Mouse (Mus musculus) CH12.LX (cell line): ENCODE measurements around the gene Slc2a4. TPM values are rescaled to one million over a fixed set of nuclear protein-coding genes. Genes with fewer than 3 reads are reported as not detected.

Source experiments
- DNase-seq: peaks from one replicate; pipeline ENCODE4 v3.0.0-alpha.2; 2013; ENCODE audit errors: extremely low read depth
- H3K27ac ChIP-seq: 2 replicates; pipeline ENCODE4 v1.5.1; 2012; ENCODE audit warnings: low read depth, mild to moderate bottlenecking, control low read depth, moderate library complexity; ENCODE audit not compliant: insufficient read depth
- H3K27me3 ChIP-seq: replicated peaks from 2 replicates; pipeline ENCODE3; 2012; ENCODE audit warnings: inconsistent platforms
- H3K36me3 ChIP-seq, 2 experiments: replicated peaks in 1 of 2; 2 replicates each; pipeline versions ENCODE3 to v1.6.1; 2012; ENCODE audit warnings: inconsistent platforms in 1 of 2, low read length in 1 of 2, mild to moderate bottlenecking in 1 of 2, mixed read lengths in 1 of 2, moderate library complexity in 1 of 2; ENCODE audit not compliant: control insufficient read depth in 1 of 2, insufficient read depth in 1 of 2
- H3K4me1 ChIP-seq, 2 experiments: 2 replicates each; pipeline ENCODE4 v1.6.1; 2012; ENCODE audit warnings: inconsistent platforms in 1 of 2, moderate library complexity in 1 of 2; ENCODE audit not compliant: insufficient read depth in 2 of 2, control insufficient read depth in 1 of 2
- H3K4me2 ChIP-seq: 2 replicates; pipeline ENCODE4 v1.6.1; 2012; ENCODE audit warnings: low read depth, mild to moderate bottlenecking, control low read depth; ENCODE audit not compliant: poor library complexity, insufficient read depth, severe bottlenecking
- H3K4me3 ChIP-seq, 3 experiments: fragments of 150-350 bp in 1 of 3; sonication (generic) in 1 of 3; replicated peaks in 1 of 3; 2 replicates each; pipeline versions ENCODE3 to v1.5.1; 2011 to 2012; ENCODE audit warnings: low read depth in 2 of 3, low read length in 2 of 3, mild to moderate bottlenecking in 2 of 3, moderate library complexity in 2 of 3, control low read depth in 1 of 3, improper control_type of control experiment in 1 of 3, inconsistent platforms in 1 of 3, mixed read lengths in 1 of 3; ENCODE audit not compliant: poor library complexity in 1 of 3
- H3K79me2 ChIP-seq: replicated peaks from 2 replicates; pipeline ENCODE4 v1.6.1; 2012; ENCODE audit warnings: mild to moderate bottlenecking, moderate library complexity; ENCODE audit not compliant: control insufficient read depth, poor library complexity, insufficient read depth, severe bottlenecking; ENCODE audit errors: extremely low read depth
- H3K9ac ChIP-seq: 2 replicates; pipeline ENCODE4 v1.6.1; 2012; ENCODE audit warnings: low read depth, mild to moderate bottlenecking, control low read depth, moderate library complexity; ENCODE audit not compliant: insufficient read depth
- H3K9me3 ChIP-seq: replicated peaks from 2 replicates; pipeline ENCODE3; 2012; ENCODE audit warnings: low read length, inconsistent platforms, mixed read lengths
- BHLHE40 ChIP-seq: IDR thresholded peaks from 2 replicates; pipeline ENCODE4 v1.6.1; 2011; ENCODE audit warnings: mild to moderate bottlenecking, low read depth, low read length, improper control_type of control experiment
- ELF1 ChIP-seq: IDR thresholded peaks from 2 replicates; pipeline ENCODE4 v1.6.1; 2014; ENCODE audit warnings: low read depth, mild to moderate bottlenecking, inconsistent platforms, low read length, improper control_type of control experiment
- ETS1 ChIP-seq: conservative IDR thresholded peaks from 2 replicates; pipeline ENCODE4 v1.6.1; 2012; ENCODE audit warnings: low read depth, mild to moderate bottlenecking, inconsistent platforms, low read length, improper control_type of control experiment, moderate library complexity
- MAZ ChIP-seq: IDR thresholded peaks from 2 replicates; pipeline ENCODE4 v1.6.1; 2012; ENCODE audit warnings: low read depth, mild to moderate bottlenecking, inconsistent platforms, low read length, improper control_type of control experiment, moderate library complexity
- MEF2A ChIP-seq: IDR thresholded peaks from 2 replicates; pipeline ENCODE4 v1.6.1; 2014; ENCODE audit warnings: low read depth, mild to moderate bottlenecking, inconsistent platforms, low read length, improper control_type of control experiment, borderline replicate concordance
- NELFE ChIP-seq: IDR thresholded peaks from 2 replicates; pipeline ENCODE4 v1.6.1; 2011; ENCODE audit warnings: low read depth, low read length, improper control_type of control experiment
- NRF1 ChIP-seq: IDR thresholded peaks from 2 replicates; pipeline ENCODE4 v1.6.1; 2014; ENCODE audit warnings: low read depth, mild to moderate bottlenecking, inconsistent platforms, low read length, improper control_type of control experiment, moderate library complexity
- PAX5 ChIP-seq: IDR thresholded peaks from 2 replicates; pipeline ENCODE4 v1.6.1; 2012; ENCODE audit warnings: low read length, inconsistent platforms, mixed read lengths
- POLR2A ChIP-seq: IDR thresholded peaks from 2 replicates; pipeline ENCODE4 v1.6.1; 2011; ENCODE audit warnings: low read depth, mild to moderate bottlenecking, improper control_type of control experiment, low read length
- POLR2AphosphoS2 ChIP-seq: IDR thresholded peaks from 2 replicates; pipeline ENCODE4 v1.6.1; 2011; ENCODE audit warnings: low read depth, low read length, improper control_type of control experiment
- SIN3A ChIP-seq: IDR thresholded peaks from 2 replicates; pipeline ENCODE4 v1.6.1; 2012; ENCODE audit warnings: low read length, improper control_type of control experiment, inconsistent platforms
- SMC3 ChIP-seq: IDR thresholded peaks from 2 replicates; pipeline ENCODE4 v1.6.1; 2011; ENCODE audit warnings: low read depth, low read length, improper control_type of control experiment
- ZC3H11A ChIP-seq: IDR thresholded peaks from 2 replicates; pipeline ENCODE4 v1.6.1; 2012; ENCODE audit warnings: low read depth, mild to moderate bottlenecking, inconsistent platforms, low read length, improper control_type of control experiment
- ZKSCAN1 ChIP-seq: IDR thresholded peaks from 2 replicates; pipeline ENCODE4 v1.6.1; 2012; ENCODE audit warnings: low read depth, inconsistent platforms, low read length, improper control_type of control experiment, borderline replicate concordance
- dilution Hi-C: fragments of 300-500 bp; cut with MboI; formaldehyde crosslinking; loops from 2 replicates; pipeline ENCODE4 v1.14.3; 2020; ENCODE audit warnings: low sequenced_read_pairs; ENCODE audit not compliant: extremely low pct_unique_long_range_greater_than_20kb, extremely low pct_ligation_motif_present
- in situ Hi-C: fragments of 300-500 bp; cut with MboI; formaldehyde crosslinking; loops from 3 replicates; pipeline ENCODE4 v1.14.3; 2019; ENCODE audit warnings: low sequenced_read_pairs, low pct_ligation_motif_present, low pct_unique_long_range_greater_than_20kb, mixed read lengths
- polyA plus RNA-seq: library from polyadenylated mRNA; unstranded; fragments of >175 nt; gene quantifications from 2 replicates; pipeline ENCODE4 v1.2.1, GENCODE M21; 2012; ENCODE audit warnings: low read depth; ENCODE audit not compliant: insufficient read length
- total RNA-seq, 2 experiments: library from RNA; depleted of rRNA; stranded (reverse); fragments of 300-350 nt in 1 of 2; fragments of >200 nt in 1 of 2; gene quantifications; 2 replicates each; pipeline ENCODE4 v1.2.3; 2012 to 2014

Gene Slc2a4
- total and polyA plus RNA-seq, 3 experiments: 2.3 to 3.8 (median 2.6) TPM

GRCm38 (mm10) chr11:69990850-69991691 is 43.1 kb upstream of the Slc2a4 start, which contains the start of gene Gabarap (continued):
- peak; percentile 56; the same call in 1 of the 2 replicates for TF ChIP-seq MEF2A
- TF ChIP-seq SMC3: no peak
- TF ChIP-seq ETS1: peak; percentile 43; the same call in 1 of the 2 replicates
- TF ChIP-seq POLR2AphosphoS2: peak; percentile 86
- TF ChIP-seq NRF1: no peak
- no peak; the same call in 1 of the 2 replicates for TF ChIP-seq ZKSCAN1
- TF ChIP-seq SIN3A: peak; percentile 100
- peak; percentile 81 for TF ChIP-seq ELF1
- TF ChIP-seq ZC3H11A: no peak
- peak; percentile 79; the same call in 1 of the 2 replicates for TF ChIP-seq MAZ

DNA sequence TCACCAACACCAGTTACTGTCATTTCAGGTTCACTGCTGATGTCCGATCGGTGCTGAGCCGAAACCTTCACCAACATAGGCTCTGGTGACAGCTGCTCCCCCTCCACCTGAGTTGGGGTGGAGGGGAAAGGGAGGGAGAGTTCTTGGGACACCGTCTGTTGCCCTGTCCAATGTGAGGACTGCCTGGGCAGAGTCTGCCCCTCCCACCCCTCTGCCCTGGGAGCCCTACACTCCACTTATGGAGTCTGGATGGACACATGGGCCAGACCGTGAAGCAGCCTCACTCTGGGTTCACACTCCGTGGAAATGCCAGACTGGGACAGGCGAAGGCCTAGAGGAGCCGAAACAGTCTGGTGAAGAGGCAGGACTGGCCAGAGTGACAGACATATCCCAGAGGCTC is 42.0 kb upstream of the Slc2a4 start:
- DNase-seq: no peak
- Histone ChIP-seq H3K9me3 (no peaks in the 10 kb centered on the region), H3K79me2 (peaks cover 24% of the 10 kb centered on the region), H3K9ac (no peak overlapping the region), H3K4me1 (peaks cover 8 to 26% of the 10 kb centered on the region in 2 experiments; a peak in 3 of 4 replicates), H3K27me3 (no peaks in the 10 kb centered on the region), H3K36me3 (peaks cover 57 to 71% of the 10 kb centered on the region in 2 experiments), H3K4me2 (no peak overlapping the region), H3K4me3 (no peak overlapping the region), H3K27ac (0 out of 2 replicates have a peak overlapping the region, but pooled peaks have one; percentile 24)
- in situ Hi-C loops (no loop called here), dilution Hi-C loops (no loop called here)
- TF ChIP-seq BHLHE40 (no peak), PAX5 (no peak), NELFE (no peak), MAZ (no peak), POLR2A (no peak), ZKSCAN1 (no peak)

DNA sequence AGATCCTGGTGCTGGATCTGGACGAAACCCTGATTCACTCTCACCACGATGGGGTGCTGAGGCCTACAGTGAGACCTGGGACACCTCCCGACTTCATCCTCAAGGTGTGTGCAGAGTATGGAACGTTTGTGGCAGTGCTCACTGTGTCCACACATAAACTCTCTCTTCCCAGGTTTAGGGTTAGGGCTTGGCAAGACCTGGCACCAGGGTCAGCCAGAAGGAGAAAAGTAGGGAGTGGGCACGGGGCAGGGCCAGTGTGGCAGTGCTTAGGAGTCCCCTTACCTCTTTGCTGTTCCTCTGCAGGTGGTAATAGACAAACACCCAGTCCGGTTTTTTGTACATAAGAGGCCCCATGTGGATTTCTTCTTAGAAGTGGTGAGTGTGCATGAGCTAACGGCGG is 36.4 kb upstream of the Slc2a4 start:
- Histone ChIP-seq H3K9ac (no peak overlapping the region), H3K36me3 (peaks cover 47 to 64% of the 10 kb centered on the region in 2 experiments), H3K4me3 (no peak overlapping the region), H3K27ac (no peak overlapping the region), H3K4me1 (peaks cover 5 to 22% of the 10 kb centered on the region in 2 experiments), H3K27me3 (no peaks in the 10 kb centered on the region), H3K79me2 (peaks cover 35% of the 10 kb centered on the region), H3K9me3 (no peaks in the 10 kb centered on the region), H3K4me2 (no peak overlapping the region)
- in situ Hi-C loops (no loop called here), dilution Hi-C loops (no loop called here)
- DNase-seq: no peak
- TF ChIP-seq BHLHE40: no peak
